Mouse (Mus musculus): ENCODE results near the gene Cpxm2.

GRCm38 (mm10) chr7:132111770-132112169 lies 42.8 kb downstream of the Cpxm2 start:
- TF ChIP-seq CTCF (IDR thresholded peaks at IDR 0.05; ENCODE audit: low read depth) = no peak
- TF ChIP-seq EP300 (IDR thresholded peaks at IDR 0.05; ENCODE audit: low read depth) = no peak
